Mouse (Mus musculus) ES-E14 (cell line): ENCODE data around the gene Nup210. TPM values are rescaled to one million over a fixed set of nuclear protein-coding genes. Genes with fewer than 3 reads are reported as not detected.
A peak's percentile ranks its signal among the peaks of the same experiment; 100 is the strongest.
"Not testable (repeated sequence)": the region's sequence is repeated elsewhere in the genome, so short reads cannot be mapped to it uniquely, and the experiment has no call there.

Source experiments
- DNase-seq: peaks from one replicate; pipeline ENCODE4 v3.0.0-alpha.2; 2013; ENCODE audit warnings: low read depth, low spot score
- H3K27ac ChIP-seq: 2 replicates; pipeline ENCODE4 v1.5.1; 2012; ENCODE audit warnings: low read depth, mild to moderate bottlenecking, low read length, moderate library complexity, mixed read lengths; ENCODE audit not compliant: poor library complexity, insufficient read depth, severe bottlenecking
- H3K36me3 ChIP-seq: 2 replicates; pipeline ENCODE4 v1.6.1; 2012; ENCODE audit warnings: mild to moderate bottlenecking, low read length, moderate library complexity, mixed read lengths; ENCODE audit not compliant: control insufficient read depth, poor library complexity, insufficient read depth, severe bottlenecking
- H3K4me1 ChIP-seq, 2 experiments: fragments of 150-350 bp in 1 of 2; sonication (generic) in 1 of 2; 2 replicates each; pipeline ENCODE4 v1.6.1; 2012; ENCODE audit warnings: low read length in 2 of 2, mild to moderate bottlenecking in 1 of 2, mixed read lengths in 1 of 2; ENCODE audit not compliant: control insufficient read depth in 2 of 2, insufficient read depth in 2 of 2, poor library complexity in 1 of 2
- H3K4me3 ChIP-seq, 2 experiments: fragments of 150-350 bp in 1 of 2; sonication (generic) in 1 of 2; 2 replicates each; pipeline ENCODE4 v1.5.1; 2012; ENCODE audit warnings: low read length in 2 of 2, low read depth in 1 of 2, mild to moderate bottlenecking in 1 of 2, mixed read lengths in 1 of 2; ENCODE audit not compliant: insufficient read depth in 1 of 2, poor library complexity in 1 of 2, severe bottlenecking in 1 of 2
- H3K9ac ChIP-seq: 2 replicates; pipeline ENCODE4 v1.6.1; 2012; ENCODE audit warnings: low read depth, mild to moderate bottlenecking, low read length, mixed read lengths; ENCODE audit not compliant: poor library complexity, insufficient read depth, severe bottlenecking
- H3K9me3 ChIP-seq: fragments of 150-350 bp; sonication (generic); 2 replicates; pipeline ENCODE4 v1.6.1; 2012; ENCODE audit warnings: low read depth, mild to moderate bottlenecking, low read length; ENCODE audit not compliant: control insufficient read depth, insufficient read depth
- CHD2 ChIP-seq: IDR thresholded peaks from 2 replicates; pipeline ENCODE4 v1.6.1; 2014; ENCODE audit warnings: mild to moderate bottlenecking, low read depth, low read length, inconsistent platforms
- HCFC1 ChIP-seq: IDR thresholded peaks from 2 replicates; pipeline ENCODE4 v1.6.1; 2012; ENCODE audit warnings: low read length, inconsistent platforms, borderline replicate concordance; ENCODE audit not compliant: insufficient read depth
- MAFK ChIP-seq: IDR thresholded peaks from 2 replicates; pipeline ENCODE4 v1.6.1; 2014; ENCODE audit warnings: mild to moderate bottlenecking, low read depth, low read length, inconsistent platforms; ENCODE audit not compliant: insufficient read depth
- ZC3H11A ChIP-seq: IDR thresholded peaks from 2 replicates; pipeline ENCODE4 v1.6.1; 2012; ENCODE audit warnings: low read depth, mild to moderate bottlenecking, inconsistent platforms, low read length, borderline replicate concordance
- ZNF384 ChIP-seq: IDR thresholded peaks from 2 replicates; pipeline ENCODE4 v1.6.1; 2012; ENCODE audit warnings: low read depth, low read length, inconsistent platforms
- in situ Hi-C, 2 experiments: fragments of 600-800 bp; cut with MboI; formaldehyde crosslinking; loops; one replicate each; pipeline ENCODE4 v1.15.1; 2025; ENCODE audit warnings: low sequenced_read_pairs in 2 of 2, inconsistent platforms in 1 of 2; ENCODE audit not compliant: unreplicated experiment in 2 of 2
- total RNA-seq: library from RNA; depleted of rRNA; stranded (reverse); fragments of 300-350 nt; gene quantifications from 2 replicates; pipeline ENCODE4 v1.2.3, GENCODE M21; 2012

Gene Nup210
- total RNA-seq, 1 experiment: 65.9 TPM

DNA sequence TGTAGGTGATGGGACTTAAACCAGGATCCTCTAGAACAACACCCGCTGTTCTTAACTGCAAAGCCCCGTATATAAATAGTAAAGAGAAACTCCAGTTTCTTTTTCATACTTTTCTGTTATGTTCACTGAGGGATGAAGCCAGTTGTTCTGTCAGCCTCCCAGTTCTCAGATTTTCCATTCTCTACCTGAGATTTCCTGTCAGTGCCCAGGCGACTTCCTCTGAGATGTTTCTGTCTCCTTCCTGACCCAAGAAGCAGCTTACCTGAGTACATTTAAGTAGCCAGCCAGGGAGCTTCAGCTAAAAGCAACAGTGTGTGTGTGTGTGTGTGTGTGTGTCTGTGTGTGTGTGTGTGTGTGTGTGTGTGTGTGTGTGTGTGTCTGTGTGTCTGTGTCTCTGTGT is 6.8 kb upstream of the Nup210 start:
- H3K4me3 ChIP-seq: no peak overlapping the region
- no peak for DNase-seq
- no peak overlapping the region for H3K9ac ChIP-seq
- no peaks in the 10 kb centered on the region for H3K4me1 ChIP-seq
- no peaks in the 10 kb centered on the region for H3K36me3 ChIP-seq
- in situ Hi-C loops: no loop called here
- H3K27ac ChIP-seq: no peak overlapping the region
- no peaks in the 10 kb centered on the region for H3K9me3 ChIP-seq
- TF ChIP-seq CHD2: no peak
- TF ChIP-seq ZNF384: no peak

DNA sequence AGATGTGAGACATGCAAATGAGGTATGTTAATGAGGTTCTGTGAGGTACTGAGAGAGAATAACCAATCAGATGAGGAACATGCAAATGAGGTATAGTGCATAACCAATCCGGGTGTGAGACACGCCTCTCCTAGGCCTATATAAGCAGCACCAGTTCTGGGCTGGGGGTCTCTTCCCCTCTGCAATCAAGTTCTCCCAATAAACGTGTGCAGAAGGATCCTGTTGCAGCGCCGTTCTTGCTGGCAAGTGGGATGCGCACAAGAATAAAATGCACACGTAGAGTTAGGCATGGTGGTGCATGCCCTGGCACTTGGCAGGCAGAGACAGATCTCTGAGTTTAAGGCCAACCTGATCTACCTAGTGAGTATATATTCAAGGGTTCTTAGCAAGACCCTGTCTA is 4.5 kb upstream of the Nup210 start:
- H3K4me3 ChIP-seq, H3K9ac ChIP-seq, in situ Hi-C loops, H3K36me3 ChIP-seq, H3K27ac ChIP-seq, DNase-seq, H3K9me3 ChIP-seq, H3K4me1 ChIP-seq: not testable (repeated sequence)

GRCm38 (mm10) chr6:91120206-91120605 is 3.6 kb upstream of the Nup210 start:
- in situ Hi-C loops: no loop called here
- DNase-seq: no peak

DNA sequence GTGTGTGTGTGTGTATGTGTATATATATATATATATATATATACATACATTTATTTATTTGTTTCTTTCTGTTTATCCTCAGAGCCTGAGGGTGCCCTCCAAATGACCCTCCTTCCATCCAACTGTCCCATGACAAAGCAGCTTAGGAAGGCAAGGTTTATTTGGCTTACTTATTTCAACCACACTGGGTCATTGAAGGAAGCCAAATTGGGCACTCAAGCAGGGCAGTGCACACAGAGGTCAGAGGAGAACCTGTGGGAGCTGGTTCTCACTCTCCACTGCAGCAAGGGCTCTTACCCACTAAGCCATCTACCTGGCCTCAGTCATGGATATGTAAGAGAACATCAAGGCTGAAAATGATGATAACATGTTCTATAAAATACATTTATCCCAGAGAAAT is 1.9 kb upstream of the Nup210 start:
- H3K4me1 ChIP-seq: peaks cover 2 to 8% of the 10 kb centered on the region in 2 experiments; a peak in 2 of 4 replicates
- H3K9ac ChIP-seq: no peak overlapping the region
- no peaks in the 10 kb centered on the region for H3K9me3 ChIP-seq
- TF ChIP-seq CHD2 (no peak), ZC3H11A (no peak), HCFC1 (no peak), ZNF384 (no peak), MAFK (no peak)
- in situ Hi-C loops: no loop called here
- H3K36me3 ChIP-seq: no peaks in the 10 kb centered on the region
- H3K4me3 ChIP-seq: no peak overlapping the region
- DNase-seq: no peak
- no peak overlapping the region for H3K27ac ChIP-seq

More at GRCm38 (mm10) chr6:91120206-91120605, 3.6 kb upstream of the Nup210 start:
- no peak for TF ChIP-seq ZNF384
- no peak for TF ChIP-seq MAFK
- no peak for TF ChIP-seq ZC3H11A
- no peak for TF ChIP-seq HCFC1
- no peak for TF ChIP-seq CHD2
- no peak overlapping the region for H3K4me3 ChIP-seq
- H3K9me3 ChIP-seq: no peaks in the 10 kb centered on the region
- H3K36me3 ChIP-seq: no peaks in the 10 kb centered on the region
- peaks cover 1 to 5% of the 10 kb centered on the region in 2 experiments; a peak in 2 of 4 replicates for H3K4me1 ChIP-seq
- H3K27ac ChIP-seq: no peak overlapping the region
- H3K9ac ChIP-seq: no peak overlapping the region

- Histone ChIP-seq H3K36me3 (no peaks in the 10 kb centered on the region), H3K27ac (no peak overlapping the region; the same call in 1 of the 2 replicates), H3K9me3 (no peaks in the 10 kb centered on the region), H3K4me3 (peak overlapping the region; percentile 84 to 86), H3K4me1 (peaks cover 3 to 10% of the 10 kb centered on the region in 2 experiments; a peak in 2 of 4 replicates), H3K9ac (peak overlapping the region; percentile 94)
- DNase-seq: no peak
- no peak for TF ChIP-seq ZC3H11A
- in situ Hi-C loops: no loop called here
Measured at GRCm38 (mm10) chr6:91117149-91117548, 520 bp upstream of the Nup210 start.
